Mouse (Mus musculus) megakaryocyte, adult 5-6 weeks (primary cell): ENCODE results near the gene Sgip1. TPM values are rescaled to one million over a fixed set of nuclear protein-coding genes. Genes with fewer than 3 reads are reported as not detected.

Experiments
- ATAC-seq: 2 replicates; pipeline ENCODE4 v1.8.0; 2016; ENCODE audit warnings: mild to moderate bottlenecking, inconsistent platforms; ENCODE audit not compliant: poor library complexity, severe bottlenecking
- total RNA-seq, 2 experiments: library from RNA; stranded (forward) in 1 of 2; stranded (reverse) in 1 of 2; fragments of 153-499, 151-499 nt in 1 of 2; fragments of 221-1000, 200-1000 nt in 1 of 2; gene quantifications; 2 replicates each; pipeline versions ENCODE4 v1.2.3 to v1.2.4; 2015 to 2017

Gene Sgip1
- total RNA-seq, 2 experiments from 2014 or later = 0.85 to 1.3 TPM

DNA sequence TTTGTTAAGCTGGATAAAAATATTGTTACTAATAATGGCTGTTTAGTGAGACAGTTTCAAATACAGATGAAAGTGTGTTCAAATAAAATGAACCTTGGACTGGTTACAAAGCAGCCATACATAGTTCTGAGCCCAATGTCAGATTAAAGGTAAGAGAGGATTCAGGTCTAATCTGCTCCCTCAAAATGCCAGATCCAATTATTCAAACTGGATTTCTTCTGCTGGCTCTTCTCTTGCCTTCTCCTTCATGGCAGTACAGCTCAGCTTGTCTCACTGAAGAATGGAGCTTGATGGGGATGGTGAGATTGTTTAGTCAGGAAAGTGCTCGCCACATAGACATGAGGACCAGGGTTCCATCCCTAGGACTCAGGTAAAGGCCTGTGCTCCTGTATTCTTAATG lies 32.7 kb downstream of the Sgip1 start:
- no peak for ATAC-seq

- no peak for ATAC-seq
These were observed 33.5 kb downstream of the Sgip1 start for GRCm38 (mm10) chr4:102774549-102774948.

GRCm38 (mm10) chr4:102775596-102776270 lies 34.6 kb downstream of the Sgip1 start:
- ATAC-seq = no peak

DNA sequence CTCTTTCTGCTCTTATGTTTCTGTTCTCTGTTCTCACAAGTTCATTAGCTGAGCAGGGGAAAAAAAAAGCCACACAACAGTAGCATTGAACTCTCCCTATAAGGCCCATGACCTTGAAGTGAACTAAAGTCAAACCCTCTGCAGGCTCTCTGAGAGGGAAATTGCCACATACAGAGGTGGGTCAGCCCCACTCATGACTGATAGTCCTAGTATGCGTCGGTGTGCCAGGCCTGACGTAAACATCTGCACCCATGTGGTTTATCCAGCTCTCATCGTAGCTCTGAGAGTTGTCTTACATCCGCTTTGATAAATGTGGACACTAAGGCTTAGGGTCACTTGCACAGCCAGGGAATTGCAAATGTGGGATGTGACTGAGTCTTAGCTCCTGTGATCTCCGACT lies 38.8 kb downstream of the Sgip1 start:
- peak; percentile 53; the same call in 1 of the 2 replicates for ATAC-seq

DNA sequence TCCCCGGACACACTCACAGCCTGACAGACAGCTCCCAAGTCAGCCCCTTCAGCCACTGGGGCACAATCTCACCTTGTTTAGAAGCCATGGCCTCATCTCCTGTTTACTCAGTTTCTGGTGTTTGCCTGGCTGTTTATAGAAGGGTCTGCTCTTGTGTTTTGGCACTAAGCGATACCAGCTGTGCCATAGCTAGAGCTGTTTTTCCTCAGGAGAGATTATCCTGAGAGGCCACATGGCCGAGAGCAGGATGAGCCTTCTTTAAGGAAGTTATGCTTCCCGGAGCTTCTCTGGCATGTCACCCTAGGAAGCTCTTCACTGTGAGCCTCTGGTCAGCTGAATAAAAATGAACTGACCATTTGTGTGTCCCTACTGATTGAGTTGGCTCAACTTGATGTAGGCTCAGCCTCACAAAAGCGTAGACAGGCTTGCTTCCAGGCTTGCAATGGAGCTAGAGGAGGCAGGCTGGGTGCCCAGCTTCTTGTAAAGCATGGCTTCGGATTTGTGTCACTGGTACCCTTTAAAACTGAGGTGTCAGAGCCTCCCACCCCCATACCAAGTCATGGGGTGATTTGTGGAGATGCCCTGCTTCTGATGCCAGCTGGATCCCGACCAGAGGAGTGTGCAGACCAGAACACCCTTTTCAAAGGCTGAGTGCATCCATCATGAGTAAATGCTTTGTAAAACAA lies 42.1 kb downstream of the Sgip1 start:
- no peak for ATAC-seq

- ATAC-seq = peak; percentile 76
These were observed 44.1 kb downstream of the Sgip1 start for GRCm38 (mm10) chr4:102785158-102785557.

DNA sequence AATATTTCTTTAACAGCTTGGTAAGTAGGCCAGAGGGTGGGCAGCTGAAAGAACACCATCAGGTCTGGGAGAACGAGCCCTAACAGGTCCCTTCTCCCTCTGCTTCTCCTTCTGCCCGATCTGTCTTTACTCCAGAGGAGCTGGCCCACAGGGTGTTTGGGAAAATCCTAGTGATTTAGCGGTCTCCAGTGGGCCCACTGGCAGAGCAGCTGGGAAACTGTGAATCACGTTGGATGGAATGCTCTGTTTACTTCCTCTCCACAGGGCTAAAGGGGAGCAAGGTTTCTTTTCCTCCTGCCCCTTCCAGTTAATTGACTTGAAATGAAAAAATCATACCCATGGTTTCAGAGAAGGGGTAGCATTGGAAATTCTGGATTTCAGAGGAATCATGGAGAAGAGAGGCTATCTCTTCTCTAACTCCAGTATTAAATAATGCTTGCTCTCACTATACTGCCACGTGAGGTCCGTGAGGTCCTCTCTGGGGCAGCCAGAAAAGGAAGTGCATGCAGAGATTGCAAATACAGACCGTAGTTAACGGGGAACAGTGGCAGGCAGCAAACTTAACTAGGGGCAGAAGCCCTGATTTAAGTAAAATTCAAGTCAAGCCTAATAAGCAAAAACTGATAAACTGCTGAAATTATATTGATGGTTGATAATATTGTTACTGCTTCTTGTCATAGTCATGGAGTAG lies 51.1 kb downstream of the Sgip1 start:
- ATAC-seq = peak; percentile 88

- ATAC-seq = peak; percentile 70
These were observed 60.4 kb downstream of the Sgip1 start for GRCm38 (mm10) chr4:102801471-102801870.

GRCm38 (mm10) chr4:102801936-102802335 lies 60.8 kb downstream of the Sgip1 start:
- peak; percentile 64 for ATAC-seq

- ATAC-seq = no peak
These were observed 63.5 kb downstream of the Sgip1 start for GRCm38 (mm10) chr4:102804611-102805010.

DNA sequence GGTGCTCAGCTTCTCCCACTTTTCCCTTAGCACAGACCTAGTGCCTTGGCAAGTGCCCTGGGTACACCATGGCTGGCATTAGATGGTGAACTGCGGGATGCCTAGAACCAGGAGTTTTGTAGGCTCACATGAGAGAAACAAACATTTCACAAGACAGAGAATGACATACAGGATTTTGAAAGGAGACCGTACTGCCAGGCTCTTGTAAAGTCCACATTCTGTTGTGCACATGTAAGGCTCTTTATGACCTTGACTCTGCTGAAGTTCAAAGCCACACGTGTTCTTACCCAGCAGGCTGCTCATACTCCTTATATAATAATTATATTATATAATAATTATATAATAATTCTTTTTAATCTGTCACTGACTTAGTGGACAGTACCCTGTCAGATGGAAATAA lies 65.9 kb downstream of the Sgip1 start:
- no peak for ATAC-seq

GRCm38 (mm10) chr4:102808258-102808657 lies 67.2 kb downstream of the Sgip1 start:
- ATAC-seq = peak; percentile 85

- no peak for ATAC-seq
These were observed 68.2 kb downstream of the Sgip1 start for GRCm38 (mm10) chr4:102809296-102809695.

- no peak for ATAC-seq
These were observed 69.2 kb downstream of the Sgip1 start for GRCm38 (mm10) chr4:102810277-102810676.

- ATAC-seq = no peak
These were observed 70.1 kb downstream of the Sgip1 start for GRCm38 (mm10) chr4:102811007-102811805.

DNA sequence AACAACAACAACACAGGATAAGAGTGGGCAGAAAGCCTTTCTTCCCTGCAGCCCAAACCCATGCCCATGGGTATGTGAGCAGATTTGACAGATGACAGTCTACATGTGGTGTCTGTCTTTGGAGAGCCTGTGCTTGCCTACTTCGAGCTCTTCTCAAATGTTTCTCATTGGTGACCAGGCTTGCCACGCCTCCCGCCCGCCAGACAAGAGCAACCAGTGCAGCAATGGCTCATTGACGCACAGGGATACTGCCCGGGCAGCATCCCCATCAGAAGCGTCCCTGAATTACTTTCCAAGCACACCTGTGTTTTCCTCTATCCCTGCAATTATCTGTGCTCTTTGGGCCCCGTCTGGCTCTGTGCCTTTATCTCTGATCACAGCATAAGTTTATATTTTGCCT lies 72.2 kb downstream of the Sgip1 start:
- ATAC-seq = no peak

DNA sequence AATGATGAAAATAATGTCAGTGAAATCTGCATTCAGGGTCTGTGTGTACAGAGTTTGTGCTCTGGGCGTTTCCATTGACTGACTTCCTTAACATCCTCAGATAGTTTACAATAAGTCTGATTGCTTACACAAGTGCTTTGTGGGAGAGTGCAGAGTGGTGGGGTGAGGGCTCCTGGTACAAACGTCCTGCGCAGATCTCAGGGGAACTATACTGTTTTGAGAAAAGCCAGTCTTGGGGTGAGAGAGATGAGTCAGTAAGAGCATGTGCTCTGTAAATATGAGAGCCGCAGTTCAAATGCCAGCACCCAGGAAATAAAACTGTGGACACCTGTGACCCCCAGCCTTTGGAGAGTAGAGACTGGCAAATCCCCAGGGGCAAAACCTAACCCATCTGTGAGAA lies 80.7 kb downstream of the Sgip1 start:
- no peak for ATAC-seq

GRCm38 (mm10) chr4:102824494-102824893 lies 83.4 kb downstream of the Sgip1 start:
- ATAC-seq = peak; percentile 62

DNA sequence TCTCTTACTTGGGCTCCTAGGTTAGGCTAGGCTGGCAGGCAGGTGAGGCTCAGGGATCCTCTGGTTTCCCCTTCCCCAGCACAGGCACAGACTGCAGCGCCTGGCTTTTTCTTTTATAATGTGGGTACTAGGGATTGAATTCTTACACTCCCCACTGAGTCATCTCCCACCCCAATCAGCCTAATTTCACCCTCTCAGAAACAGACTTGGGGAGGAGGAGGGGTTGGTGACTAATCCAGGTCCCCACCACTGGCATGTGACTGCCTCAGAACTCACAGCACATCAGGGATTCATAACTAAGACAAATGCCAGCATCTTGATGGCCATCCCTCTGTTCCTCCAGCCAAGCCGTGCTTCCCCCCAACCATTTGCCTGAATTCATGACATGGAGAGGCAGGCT lies 85.1 kb downstream of the Sgip1 start:
- no peak for ATAC-seq

DNA sequence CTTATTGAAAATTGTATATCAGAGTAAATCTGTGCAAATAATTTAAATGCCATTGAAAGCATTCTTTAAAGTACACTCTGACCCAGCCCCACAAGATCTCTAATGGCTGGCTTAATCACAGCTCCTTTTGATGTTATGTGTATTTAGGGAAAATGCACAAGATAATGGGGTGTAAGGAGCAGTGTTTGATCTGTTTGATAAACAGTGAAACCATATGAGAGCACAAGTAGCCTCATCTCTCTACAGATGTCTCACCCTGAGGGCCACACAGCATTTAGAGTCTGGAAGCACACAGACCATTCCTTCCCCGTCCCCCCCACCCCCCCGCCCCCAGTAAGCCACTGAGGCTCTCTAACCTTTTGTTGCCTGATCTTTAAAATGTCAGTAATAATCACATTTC lies 87.4 kb downstream of the Sgip1 start:
- no peak for ATAC-seq

DNA sequence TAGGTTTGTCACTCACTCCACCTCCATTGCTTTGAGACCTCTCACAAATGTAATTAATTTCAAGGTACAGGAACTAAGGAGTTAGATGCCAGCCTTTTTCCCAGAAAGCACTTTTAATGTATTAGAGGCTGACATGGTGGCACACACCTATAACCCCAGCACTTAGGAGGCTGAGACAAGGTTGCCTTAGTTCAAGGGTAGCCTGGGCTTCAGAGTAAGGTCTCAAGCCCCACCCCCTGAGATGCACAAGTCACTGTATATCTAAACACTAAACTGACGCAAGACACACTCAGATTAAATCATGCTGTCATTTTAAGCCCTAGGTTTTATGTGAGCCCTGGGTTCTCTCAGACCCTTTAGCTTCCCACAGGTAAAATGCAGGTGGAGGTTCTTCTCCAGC lies 92.1 kb downstream of the Sgip1 start:
- ATAC-seq = no peak
